Mouse (Mus musculus) neural tube, embryonic 12.5 days (tissue): Measurements from ENCODE around the gene Hcfc1. TPM values are rescaled to one million over a fixed set of nuclear protein-coding genes. Genes with fewer than 3 reads are reported as not detected.

Experiments used
- ATAC-seq: fragments of 200-750 bp; cut with Nextera tagmentation; 2 replicates; pipeline ENCODE4 v1.8.0; 2017; ENCODE audit warnings: low read depth, mild to moderate bottlenecking, moderate TSS enrichment, moderate library complexity; ENCODE audit not compliant: low FRiP score
- H3K27ac ChIP-seq: fragments of 300-500 bp; sonication (generic); 2 replicates; pipeline ENCODE4 v1.5.1; 2016
- H3K27me3 ChIP-seq: fragments of 300-500 bp; sonication (generic); replicated peaks from 2 replicates; pipeline ENCODE4 v1.6.1; 2016; ENCODE audit warnings: mild to moderate bottlenecking
- H3K36me3 ChIP-seq: fragments of 300-500 bp; sonication (generic); 2 replicates; pipeline ENCODE4 v1.6.1; 2016; ENCODE audit warnings: mild to moderate bottlenecking
- H3K4me1 ChIP-seq: fragments of 300-500 bp; sonication (generic); 2 replicates; pipeline ENCODE4 v1.6.1; 2016
- H3K4me2 ChIP-seq: fragments of 300-500 bp; sonication (generic); replicated peaks from 2 replicates; pipeline ENCODE4 v1.6.1; 2016; ENCODE audit warnings: mild to moderate bottlenecking
- H3K4me3 ChIP-seq: fragments of 300-500 bp; sonication (generic); 2 replicates; pipeline ENCODE4 v1.5.1; 2016
- H3K9ac ChIP-seq: fragments of 300-500 bp; sonication (generic); 2 replicates; pipeline ENCODE4 v1.6.1; 2016; ENCODE audit warnings: mild to moderate bottlenecking
- H3K9me3 ChIP-seq: fragments of 300-500 bp; sonication (generic); 2 replicates; pipeline ENCODE4 v1.6.1; 2016; ENCODE audit warnings: mild to moderate bottlenecking
- WGBS: fragments of 180-500 bp; shearing (Covaris S2); methylation state at CpG from one replicate; pipeline ENCODE4 v1.1.7; 2016; 5-methylcytosine and 5-hydroxymethylcytosine counted together
- polyA plus RNA-seq: library from polyadenylated mRNA; unstranded; fragments of >200 nt; fragmentation: Nextera tagmentation; extraction: Ambion mirVana; gene quantifications from 2 replicates; pipeline ENCODE4 v1.2.1, GENCODE M21; 2016

Hcfc1 gene
- polyA plus RNA-seq, 1 experiment from 2014 or later: 67.8 TPM

- no peak overlapping the region for H3K4me2 ChIP-seq
- H3K27ac ChIP-seq: no peak overlapping the region
- no peaks in the 10 kb centered on the region for H3K27me3 ChIP-seq
- ATAC-seq: no peak
- no peaks in the 10 kb centered on the region for H3K36me3 ChIP-seq
- no peak overlapping the region for H3K9ac ChIP-seq
- H3K4me1 ChIP-seq: no peaks in the 10 kb centered on the region
- H3K4me3 ChIP-seq: no peak overlapping the region
- 73% methylated on average over 3 of the region's 3 CpGs for WGBS
- no peaks in the 10 kb centered on the region for H3K9me3 ChIP-seq
Observed at GRCm38 (mm10) chrX:73897959-73898358, 68.2 kb downstream of the Hcfc1 start.

GRCm38 (mm10) chrX:73895719-73896118, 70.4 kb downstream of the Hcfc1 start, which contains the start of gene L1cam:
L1cam (minus strand) TSS chrX:73896105.
- H3K9me3 ChIP-seq: no peaks in the 10 kb centered on the region
- no peak within 1 kb of the TSS for H3K4me2 ChIP-seq
- no peaks in the 10 kb centered on the region for H3K36me3 ChIP-seq
- no peak within 1 kb of the TSS for H3K27ac ChIP-seq
- no peaks in the 10 kb centered on the region for H3K27me3 ChIP-seq
- no peak within 1 kb of the TSS for H3K4me3 ChIP-seq
- no peaks in the 10 kb centered on the region for H3K4me1 ChIP-seq
- H3K9ac ChIP-seq: no peak within 1 kb of the TSS
- WGBS: 33% methylated on average over 2 of the region's 2 CpGs
- ATAC-seq: no peak; the same call in 1 of the 2 replicates

- ATAC-seq: no peak
- Histone ChIP-seq H3K36me3 (no peaks in the 10 kb centered on the region), H3K27ac (no peak overlapping the region), H3K9ac (no peak overlapping the region), H3K4me1 (no peaks in the 10 kb centered on the region), H3K27me3 (no peaks in the 10 kb centered on the region), H3K4me2 (no peak overlapping the region), H3K4me3 (no peak overlapping the region), H3K9me3 (no peaks in the 10 kb centered on the region)
- 91% methylated on average over 14 of the region's 14 CpGs for WGBS
Observed at GRCm38 (mm10) chrX:73892833-73893232, 73.3 kb downstream of the Hcfc1 start.

Other genes with a start within 250 kb of the Hcfc1 start
- gene Abcd1, start 249.8 kb downstream of the Hcfc1 start, polyA plus RNA-seq: 11.5 and 12.0 TPM in 2 replicates
- gene Plxnb3, start 209.3 kb downstream of the Hcfc1 start, polyA plus RNA-seq: 0.37 and 0.57 TPM in 2 replicates
- gene Srpk3, start 192.0 kb downstream of the Hcfc1 start, polyA plus RNA-seq: 5.2 and 7.0 TPM in 2 replicates
- 167 and 181 TPM in 2 replicates for gene Idh3g, start 179.5 kb downstream of the Hcfc1 start, polyA plus RNA-seq
- 121 and 128 TPM in 2 replicates for gene Ssr4, start 179.3 kb downstream of the Hcfc1 start, polyA plus RNA-seq
- gene Pdzd4, start 141.4 kb downstream of the Hcfc1 start, polyA plus RNA-seq: 2.7 and 3.1 TPM in 2 replicates
- 0.08 TPM in 1 of 2 replicates, not detected in the other for gene Avpr2, start 74.3 kb downstream of the Hcfc1 start, polyA plus RNA-seq
- 46.2 and 67.5 TPM in 2 replicates for gene L1cam, start 70.3 kb downstream of the Hcfc1 start, polyA plus RNA-seq
- gene Arhgap4, start 44.5 kb downstream of the Hcfc1 start, polyA plus RNA-seq: 2.4 and 3.1 TPM in 2 replicates
- 112 and 114 TPM in 2 replicates for gene Naa10, start 44.4 kb downstream of the Hcfc1 start, polyA plus RNA-seq
- 16.9 and 17.6 TPM in 2 replicates for gene Renbp, start 35.5 kb downstream of the Hcfc1 start, polyA plus RNA-seq
- 48.2 and 51.2 TPM in 2 replicates for gene Irak1, start 57.6 kb upstream of the Hcfc1 start, polyA plus RNA-seq
- not detected in 2 replicates for gene Opn1mw, start 161.1 kb upstream of the Hcfc1 start, polyA plus RNA-seq
- 14.4 and 14.5 TPM in 2 replicates for gene Mecp2, start 169.0 kb upstream of the Hcfc1 start, polyA plus RNA-seq
- gene Tex28, start 201.5 kb upstream of the Hcfc1 start, polyA plus RNA-seq: not detected in 2 replicates
- 0.10 TPM in 1 of 2 replicates, not detected in the other for gene Tktl1, start 210.9 kb upstream of the Hcfc1 start, polyA plus RNA-seq